Mouse (Mus musculus) induced T-regulatory cell, adult 2 months (primary cell): ENCODE data around the gene Relt.

ENCODE experiments used
- DNase-seq: peaks from one replicate; pipeline ENCODE4 v3.0.0-alpha.2; 2012; ENCODE audit warnings: low read depth

Gene Relt

GRCm38 (mm10) chr7:100845026-100845400, 18.2 kb downstream of the Relt start:
- no peak for DNase-seq

GRCm38 (mm10) chr7:100844385-100845025, 18.7 kb downstream of the Relt start:
- DNase-seq: no peak

- no peak for DNase-seq
These were observed 19.4 kb downstream of the Relt start for GRCm38 (mm10) chr7:100843866-100844265.

GRCm38 (mm10) chr7:100842175-100842574, 21.1 kb downstream of the Relt start:
- DNase-seq: no peak

GRCm38 (mm10) chr7:100841608-100842007, 21.6 kb downstream of the Relt start:
- DNase-seq: no peak

- no peak for DNase-seq
These were observed 22.3 kb downstream of the Relt start for GRCm38 (mm10) chr7:100840906-100841305.

GRCm38 (mm10) chr7:100839632-100840402, 23.4 kb downstream of the Relt start:
- no peak for DNase-seq

- no peak for DNase-seq
These were observed 25.5 kb downstream of the Relt start for GRCm38 (mm10) chr7:100837701-100838100.

GRCm38 (mm10) chr7:100836657-100837056, 26.6 kb downstream of the Relt start:
- DNase-seq: no peak

GRCm38 (mm10) chr7:100835711-100836110, 27.5 kb downstream of the Relt start:
- DNase-seq: no peak

GRCm38 (mm10) chr7:100835168-100835567, 28.1 kb downstream of the Relt start:
- no peak for DNase-seq

- no peak for DNase-seq
These were observed 29.4 kb downstream of the Relt start for GRCm38 (mm10) chr7:100833859-100834258.

- no peak for DNase-seq
These were observed 34.7 kb downstream of the Relt start for GRCm38 (mm10) chr7:100828549-100828948.

- DNase-seq: no peak
These were observed 38.6 kb downstream of the Relt start for GRCm38 (mm10) chr7:100824661-100825060.

GRCm38 (mm10) chr7:100818401-100819064, 44.7 kb downstream of the Relt start:
- no peak for DNase-seq

GRCm38 (mm10) chr7:100817442-100817760, 45.8 kb downstream of the Relt start:
- DNase-seq: no peak

GRCm38 (mm10) chr7:100816759-100817441, 46.3 kb downstream of the Relt start:
- DNase-seq: no peak

- DNase-seq: no peak
These were observed 47.2 kb downstream of the Relt start for GRCm38 (mm10) chr7:100815900-100816570.

- no peak for DNase-seq
These were observed 50.6 kb downstream of the Relt start for GRCm38 (mm10) chr7:100812641-100813040.

GRCm38 (mm10) chr7:100811912-100812311, 51.3 kb downstream of the Relt start:
- DNase-seq: no peak

- no peak for DNase-seq
These were observed 57.9 kb downstream of the Relt start for GRCm38 (mm10) chr7:100805391-100805790.

- peak; percentile 22 for DNase-seq
These were observed 64.4 kb downstream of the Relt start for GRCm38 (mm10) chr7:100798810-100799209.
